Mouse (Mus musculus) kidney, adult 2 months (tissue): ENCODE data around the gene Lama2.

Source experiments
- CTCF ChIP-seq: fragments of 200-500 bp; conservative IDR thresholded peaks from 2 replicates; pipeline ENCODE4 v1.5.1; 2011; ENCODE audit warnings: low read depth, mild to moderate bottlenecking, control low read depth, low read length, moderate library complexity, mixed read lengths; ENCODE audit not compliant: insufficient read depth, insufficient read length
- POLR2A ChIP-seq: fragments of 200-500 bp; IDR thresholded peaks from one replicate; pipeline ENCODE4 v1.6.1; 2011; ENCODE audit warnings: low read depth, low read length, control low read depth

- TF ChIP-seq CTCF (no peak), POLR2A (no peak)
These were observed 644.2 kb downstream of the Lama2 start for GRCm38 (mm10) chr10:26975372-26975771.
